Mouse (Mus musculus): ENCODE measurements around the gene Prkce.

GRCm38 (mm10) chr17:86254285-86254684 lies 86.7 kb downstream of the Prkce start:
- TF ChIP-seq MYOD1 (IDR thresholded peaks at IDR 0.05; ENCODE audit: control insufficient read depth in 1 of 3, insufficient read length in 2 of 3, low read depth in 2 of 3) (peak in 1 of 3 experiments; percentile 33), POLR2A (IDR thresholded peaks at IDR 0.05; ENCODE audit: insufficient read length, low read depth) (no peak), POLR2AphosphoS2 (IDR thresholded peaks at IDR 0.05; ENCODE audit: insufficient read length, low read depth) (no peak), USF1 (IDR thresholded peaks at IDR 0.05; ENCODE audit: low read depth) (no peak), E2F4 (IDR thresholded peaks at IDR 0.05; ENCODE audit: insufficient read depth) (no peak)
